Mouse (Mus musculus) MN1 (cell line): ENCODE measurements around the gene Zswim1.

Source experiments
- DNase-seq: peaks from one replicate; pipeline ENCODE4 v3.0.0-alpha.2; 2016; ENCODE audit warnings: low spot score

Zswim1 gene

GRCm38 (mm10) chr2:164793236-164793635 lies 29.2 kb upstream of the Zswim1 start:
- peak; percentile 74 for DNase-seq

- DNase-seq, result no peak
Observed at GRCm38 (mm10) chr2:164793772-164794171, 28.7 kb upstream of the Zswim1 start.

- peak; percentile 91 for DNase-seq
Observed at GRCm38 (mm10) chr2:164794293-164794692, 28.2 kb upstream of the Zswim1 start.

- no peak for DNase-seq
Observed at GRCm38 (mm10) chr2:164795868-164796267, 26.6 kb upstream of the Zswim1 start.

- DNase-seq, result peak; percentile 33
Observed at GRCm38 (mm10) chr2:164798554-164798953, 23.9 kb upstream of the Zswim1 start.

GRCm38 (mm10) chr2:164800252-164801004 lies 22.1 kb upstream of the Zswim1 start:
- DNase-seq, result no peak

- no peak for DNase-seq
Observed at GRCm38 (mm10) chr2:164803201-164803920, 19.1 kb upstream of the Zswim1 start.

GRCm38 (mm10) chr2:164803921-164804313 lies 18.6 kb upstream of the Zswim1 start:
- DNase-seq, result no peak

- DNase-seq, result peak; percentile 99
Observed at GRCm38 (mm10) chr2:164804533-164805331, 17.8 kb upstream of the Zswim1 start, which contains the start of the genes Acot8 and Zswim3. Gene Acot8 (minus strand): TSS chr2:164804882. Gene Zswim3 (plus strand): TSS chr2:164805098.

- no peak for DNase-seq
Observed at GRCm38 (mm10) chr2:164805332-164805718, 17.2 kb upstream of the Zswim1 start.

GRCm38 (mm10) chr2:164806614-164807013 lies 15.9 kb upstream of the Zswim1 start:
- no peak for DNase-seq

- DNase-seq, result no peak
Observed at GRCm38 (mm10) chr2:164813557-164813956, 8.9 kb upstream of the Zswim1 start.

- no peak for DNase-seq
Observed at GRCm38 (mm10) chr2:164815348-164815747, 7.1 kb upstream of the Zswim1 start.

GRCm38 (mm10) chr2:164815821-164816220 lies 6.7 kb upstream of the Zswim1 start:
- DNase-seq, result no peak

GRCm38 (mm10) chr2:164817206-164817605 lies 5.3 kb upstream of the Zswim1 start:
- DNase-seq, result no peak

GRCm38 (mm10) chr2:164817703-164818102 lies 4.8 kb upstream of the Zswim1 start:
- no peak for DNase-seq

GRCm38 (mm10) chr2:164821060-164821459 lies 1.4 kb upstream of the Zswim1 start:
- DNase-seq, result no peak

- DNase-seq, result peak; percentile 72
Observed at GRCm38 (mm10) chr2:164823181-164823585, 697 bp downstream of the Zswim1 start.

GRCm38 (mm10) chr2:164823969-164824368 lies 1.5 kb downstream of the Zswim1 start:
- DNase-seq, result no peak

- no peak for DNase-seq
Observed at GRCm38 (mm10) chr2:164825521-164825920, 3.0 kb downstream of the Zswim1 start.

GRCm38 (mm10) chr2:164827146-164827850 lies 4.8 kb downstream of the Zswim1 start:
- no peak for DNase-seq

- no peak for DNase-seq
Observed at GRCm38 (mm10) chr2:164828437-164828836, 6.0 kb downstream of the Zswim1 start, which contains the start of gene Spata25. Gene Spata25 (minus strand): TSS chr2:164828537.
